Mouse (Mus musculus) limb, embryonic 13.5 days (tissue): Measurements from ENCODE around the gene Rasgrf1. TPM values are rescaled to one million over a fixed set of nuclear protein-coding genes. Genes with fewer than 3 reads are reported as not detected.

Experiments used
- ATAC-seq: fragments of 200-750 bp; cut with Nextera tagmentation; 2 replicates; pipeline ENCODE4 v1.8.0; 2017; ENCODE audit warnings: low read depth, moderate number of reproducible peaks, moderate TSS enrichment; ENCODE audit not compliant: low FRiP score
- H3K27ac ChIP-seq: fragments of 300-500 bp; sonication (generic); 2 replicates; pipeline ENCODE4 v1.5.1; 2015; ENCODE audit warnings: inconsistent platforms, mild to moderate bottlenecking, moderate library complexity
- H3K27me3 ChIP-seq: fragments of 300-500 bp; sonication (generic); 2 replicates; pipeline ENCODE4 v1.6.1; 2015; ENCODE audit warnings: mild to moderate bottlenecking, inconsistent platforms
- H3K36me3 ChIP-seq: fragments of 300-500 bp; sonication (generic); 2 replicates; pipeline ENCODE4 v1.6.1; 2015; ENCODE audit warnings: inconsistent platforms, mild to moderate bottlenecking, moderate library complexity
- H3K4me1 ChIP-seq: fragments of 300-500 bp; sonication (generic); 2 replicates; pipeline ENCODE4 v1.6.1; 2015; ENCODE audit warnings: inconsistent platforms
- H3K4me2 ChIP-seq: fragments of 300-500 bp; sonication (generic); replicated peaks from 2 replicates; pipeline ENCODE4 v1.6.1; 2015; ENCODE audit warnings: inconsistent platforms, mild to moderate bottlenecking, moderate library complexity
- H3K4me3 ChIP-seq: fragments of 300-500 bp; sonication (generic); 2 replicates; pipeline ENCODE4 v1.5.1; 2015; ENCODE audit warnings: moderate library complexity, mild to moderate bottlenecking, inconsistent platforms
- H3K9ac ChIP-seq: fragments of 300-500 bp; sonication (generic); 2 replicates; pipeline ENCODE4 v1.6.1; 2015; ENCODE audit warnings: mild to moderate bottlenecking, inconsistent platforms
- H3K9me3 ChIP-seq: fragments of 300-500 bp; sonication (generic); 2 replicates; pipeline ENCODE4 v1.6.1; 2016; ENCODE audit warnings: inconsistent platforms
- WGBS: fragments of 180-500 bp; shearing (Covaris S2); methylation state at CpG from one replicate; pipeline ENCODE4 v1.1.7; 2015; 5-methylcytosine and 5-hydroxymethylcytosine counted together
- polyA plus RNA-seq: library from polyadenylated mRNA; unstranded; fragments of >200 nt; fragmentation: Nextera tagmentation; extraction: Ambion mirVana; gene quantifications from 2 replicates; pipeline ENCODE4 v1.2.1, GENCODE M21; 2015

Gene Rasgrf1
- polyA plus RNA-seq, 1 experiment from 2014 or later = 0.34 TPM

- Histone ChIP-seq H3K4me1 (no peaks in the 10 kb centered on the region), H3K9ac (no peak overlapping the region), H3K9me3 (no peaks in the 10 kb centered on the region), H3K27me3 (no peaks in the 10 kb centered on the region), H3K27ac (no peak overlapping the region), H3K36me3 (no peaks in the 10 kb centered on the region), H3K4me3 (no peak overlapping the region), H3K4me2 (no peak overlapping the region)
- WGBS = 89% methylated on average over 9 of the region's 9 CpGs
- ATAC-seq = no peak
These were observed 37.1 kb downstream of the Rasgrf1 start for GRCm38 (mm10) chr9:89946830-89947229.

DNA sequence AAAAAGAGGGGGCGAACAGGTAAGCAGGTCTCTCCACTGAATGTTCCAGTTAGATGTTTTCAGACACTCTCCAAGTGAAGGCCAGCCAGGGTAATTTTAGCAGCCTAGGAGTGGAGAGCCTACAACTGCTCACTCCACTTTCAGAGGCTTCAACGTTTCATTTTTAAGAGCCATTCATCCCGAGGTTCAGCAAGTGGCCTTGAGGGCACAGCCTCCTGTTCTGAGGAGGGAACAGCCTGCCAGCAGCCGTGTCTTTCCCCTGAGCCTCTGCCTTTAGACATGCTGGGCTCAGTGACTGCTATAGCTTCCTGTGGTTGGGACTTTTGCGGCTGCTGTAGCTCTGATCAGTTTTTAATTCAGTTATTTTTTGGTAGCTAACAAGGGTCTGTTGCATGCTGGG is 38.9 kb downstream of the Rasgrf1 start:
- H3K9me3 ChIP-seq = no peaks in the 10 kb centered on the region
- WGBS = 52% methylated on average over 5 of the region's 5 CpGs
- no peak overlapping the region for H3K4me3 ChIP-seq
- no peak overlapping the region for H3K27ac ChIP-seq
- no peak for ATAC-seq
- H3K4me2 ChIP-seq = no peak overlapping the region
- H3K4me1 ChIP-seq = no peaks in the 10 kb centered on the region
- H3K9ac ChIP-seq = no peak overlapping the region
- no peaks in the 10 kb centered on the region for H3K36me3 ChIP-seq
- H3K27me3 ChIP-seq = no peaks in the 10 kb centered on the region

- no peak overlapping the region for H3K4me2 ChIP-seq
- no peak for ATAC-seq
These were observed 44.0 kb downstream of the Rasgrf1 start for GRCm38 (mm10) chr9:89953596-89954215.

DNA sequence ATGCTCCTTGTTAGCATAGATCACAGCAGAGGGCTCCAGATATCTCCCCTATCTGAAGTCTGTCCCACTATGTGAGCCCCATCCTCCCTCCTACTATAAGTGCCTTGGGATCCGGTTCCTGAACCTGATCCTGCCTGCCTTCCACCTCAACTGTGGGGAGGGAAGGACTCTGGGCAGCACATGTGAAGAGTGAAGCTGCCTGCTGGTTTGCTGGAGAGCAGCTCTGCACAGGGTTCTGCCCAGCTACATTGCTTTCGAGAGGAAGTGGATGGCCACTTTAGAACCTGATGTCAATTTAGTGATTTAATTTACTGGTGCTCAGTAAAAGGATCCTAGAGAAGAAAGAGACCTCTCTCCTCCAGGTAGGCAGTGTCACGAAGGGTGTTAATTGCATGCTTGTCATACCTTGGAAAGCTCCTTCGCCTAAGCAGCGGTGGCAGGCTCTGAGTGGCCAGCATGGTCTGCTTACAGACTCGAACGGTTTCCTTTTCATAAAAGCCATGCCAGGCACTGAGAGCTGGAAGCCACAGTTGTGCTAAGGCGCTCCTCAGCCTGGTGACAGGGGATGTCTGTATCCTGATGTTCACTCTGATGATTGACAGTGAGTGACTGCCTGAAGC is 45.3 kb downstream of the Rasgrf1 start:
- H3K9me3 ChIP-seq = no peaks in the 10 kb centered on the region
- no peak overlapping the region for H3K27ac ChIP-seq
- ATAC-seq = 0 out of 2 replicates have a peak, but pooled peaks have one; percentile 24
- no peak overlapping the region for H3K9ac ChIP-seq
- H3K36me3 ChIP-seq = no peaks in the 10 kb centered on the region
- no peak overlapping the region for H3K4me3 ChIP-seq
- H3K4me1 ChIP-seq = no peaks in the 10 kb centered on the region
- WGBS = 44% methylated on average over 8 of the region's 8 CpGs
- H3K4me2 ChIP-seq = no peak overlapping the region
- H3K27me3 ChIP-seq = no peaks in the 10 kb centered on the region

More at GRCm38 (mm10) chr9:89953596-89954215, 44.0 kb downstream of the Rasgrf1 start:
- Histone ChIP-seq H3K9ac (no peak overlapping the region), H3K4me3 (no peak overlapping the region), H3K9me3 (no peaks in the 10 kb centered on the region), H3K27ac (no peak overlapping the region), H3K36me3 (no peaks in the 10 kb centered on the region), H3K27me3 (no peaks in the 10 kb centered on the region), H3K4me1 (no peaks in the 10 kb centered on the region)
- WGBS = 89% methylated on average over 22 of the region's 22 CpGs

DNA sequence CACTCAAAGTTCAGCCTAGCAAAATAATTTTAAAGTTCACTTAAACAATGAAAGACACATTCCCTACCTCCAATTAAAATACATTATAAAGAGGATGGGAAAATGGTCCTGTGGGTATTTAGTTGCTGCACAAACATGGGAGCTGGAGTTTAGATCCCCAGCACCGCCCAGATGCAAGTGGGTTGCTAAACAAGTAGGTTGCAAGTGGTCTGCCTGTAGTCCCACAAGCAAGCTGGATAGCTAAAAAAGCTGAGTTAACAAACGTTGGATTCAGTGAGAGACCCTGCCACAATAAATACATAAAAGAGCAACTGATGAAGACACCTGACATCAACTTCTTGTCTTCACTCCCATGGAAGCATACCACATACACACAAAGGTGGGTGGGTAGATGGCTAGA is 49.3 kb downstream of the Rasgrf1 start:
- H3K9me3 ChIP-seq = no peaks in the 10 kb centered on the region
- no peaks in the 10 kb centered on the region for H3K27me3 ChIP-seq
- ATAC-seq = no peak
- WGBS = 72% methylated on average over 2 of the region's 2 CpGs
- H3K4me2 ChIP-seq = no peak overlapping the region
- H3K4me3 ChIP-seq = no peak overlapping the region
- no peak overlapping the region for H3K27ac ChIP-seq
- no peaks in the 10 kb centered on the region for H3K4me1 ChIP-seq
- no peaks in the 10 kb centered on the region for H3K36me3 ChIP-seq
- no peak overlapping the region for H3K9ac ChIP-seq

DNA sequence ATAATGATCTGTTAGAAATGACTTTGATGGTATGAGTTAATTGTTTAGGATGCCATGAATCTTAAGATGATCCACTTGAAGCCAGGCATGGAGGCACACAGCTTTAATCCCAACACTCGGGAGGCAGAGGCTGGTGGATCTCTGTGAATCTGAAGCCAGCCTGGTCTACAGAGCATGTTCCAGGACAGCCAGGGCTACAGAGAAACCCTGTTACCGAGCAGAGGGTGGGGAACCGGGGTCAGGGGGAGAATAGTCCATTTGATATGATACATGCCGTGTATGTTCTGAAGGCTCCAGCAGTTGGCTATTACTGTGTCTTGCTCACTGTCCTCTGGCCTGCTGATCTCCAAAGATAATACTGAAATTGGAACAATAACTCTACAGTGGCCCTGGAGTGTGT is 54.4 kb downstream of the Rasgrf1 start:
- H3K9me3 ChIP-seq = no peaks in the 10 kb centered on the region
- no peaks in the 10 kb centered on the region for H3K36me3 ChIP-seq
- no peak overlapping the region for H3K4me3 ChIP-seq
- H3K27me3 ChIP-seq = no peaks in the 10 kb centered on the region
- H3K27ac ChIP-seq = no peak overlapping the region
- no peak for ATAC-seq
- WGBS = 79% methylated on average over 4 of the region's 4 CpGs
- no peak overlapping the region for H3K4me2 ChIP-seq
- no peaks in the 10 kb centered on the region for H3K4me1 ChIP-seq
- no peak overlapping the region for H3K9ac ChIP-seq

DNA sequence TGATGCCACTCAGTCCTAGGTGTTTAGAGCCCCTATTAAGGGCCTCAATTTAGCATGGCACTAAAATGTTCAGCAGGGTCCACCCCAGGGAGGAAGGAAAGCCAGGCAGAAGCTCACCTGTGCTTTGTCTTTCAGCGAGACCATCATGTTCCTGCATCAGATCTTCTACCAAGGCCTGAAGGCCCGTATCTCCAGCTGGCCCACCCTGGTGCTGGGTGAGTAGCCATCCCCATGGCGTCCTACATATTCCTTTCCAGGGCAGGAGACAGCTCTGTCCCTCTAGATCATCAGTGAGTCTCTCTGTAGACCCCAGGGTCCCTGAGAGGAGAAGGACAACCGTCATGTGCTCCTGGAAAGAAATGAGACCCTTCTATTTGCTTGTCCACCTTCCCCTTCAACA is 58.0 kb downstream of the Rasgrf1 start:
- Histone ChIP-seq H3K27ac (no peak overlapping the region), H3K4me1 (no peaks in the 10 kb centered on the region), H3K27me3 (peaks cover 4% of the 10 kb centered on the region; the same call in 1 of the 2 replicates), H3K36me3 (no peaks in the 10 kb centered on the region), H3K9ac (no peak overlapping the region), H3K4me3 (no peak overlapping the region), H3K9me3 (no peaks in the 10 kb centered on the region), H3K4me2 (no peak overlapping the region)
- ATAC-seq = no peak
- WGBS = 83% methylated on average over 4 of the region's 4 CpGs

GRCm38 (mm10) chr9:89968836-89969450 is 59.2 kb downstream of the Rasgrf1 start:
- Histone ChIP-seq H3K4me3 (no peak overlapping the region), H3K27me3 (peaks cover 8% of the 10 kb centered on the region; the same call in 1 of the 2 replicates), H3K4me2 (no peak overlapping the region), H3K9ac (no peak overlapping the region), H3K27ac (no peak overlapping the region), H3K9me3 (no peaks in the 10 kb centered on the region), H3K36me3 (no peaks in the 10 kb centered on the region), H3K4me1 (no peaks in the 10 kb centered on the region)
- 76% methylated on average over 6 of the region's 6 CpGs for WGBS
- ATAC-seq = no peak

- Histone ChIP-seq H3K36me3 (no peaks in the 10 kb centered on the region), H3K27ac (no peak overlapping the region), H3K4me2 (no peak overlapping the region), H3K9me3 (no peaks in the 10 kb centered on the region), H3K9ac (no peak overlapping the region), H3K27me3 (peaks cover 8% of the 10 kb centered on the region; the same call in 1 of the 2 replicates), H3K4me3 (no peak overlapping the region), H3K4me1 (no peaks in the 10 kb centered on the region)
- 91% methylated on average over 10 of the region's 10 CpGs for WGBS
- no peak for ATAC-seq
These were observed 60.6 kb downstream of the Rasgrf1 start for GRCm38 (mm10) chr9:89970271-89970670.

GRCm38 (mm10) chr9:89970886-89971486 is 61.3 kb downstream of the Rasgrf1 start:
- Histone ChIP-seq H3K36me3 (no peaks in the 10 kb centered on the region), H3K9ac (no peak overlapping the region), H3K27ac (no peak overlapping the region), H3K4me3 (no peak overlapping the region), H3K4me2 (no peak overlapping the region), H3K9me3 (no peaks in the 10 kb centered on the region), H3K4me1 (no peaks in the 10 kb centered on the region), H3K27me3 (peaks cover 8% of the 10 kb centered on the region; the same call in 1 of the 2 replicates)
- no peak for ATAC-seq
- 75% methylated on average over 11 of the region's 11 CpGs for WGBS

- ATAC-seq = no peak
These were observed 62.6 kb downstream of the Rasgrf1 start for GRCm38 (mm10) chr9:89972321-89972720.

DNA sequence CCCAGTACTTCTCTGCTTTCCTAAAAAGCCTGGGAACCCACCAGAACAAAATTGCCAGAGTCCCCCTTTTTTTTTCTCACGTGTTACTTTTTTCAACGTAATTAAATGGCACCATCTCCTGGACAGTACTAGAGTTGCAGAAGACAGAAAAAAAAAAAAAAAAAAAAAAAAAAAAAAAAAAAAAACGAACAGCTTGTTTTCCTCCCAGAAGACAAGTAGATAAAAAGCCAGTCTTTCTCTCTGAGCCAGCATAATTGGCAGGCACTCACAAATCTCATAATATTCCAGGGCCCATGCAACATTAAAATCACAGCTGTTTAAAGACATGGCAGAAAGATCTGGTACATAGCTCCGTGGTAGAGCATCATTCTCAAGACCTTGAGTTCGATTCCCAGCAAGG is 64.1 kb downstream of the Rasgrf1 start:
- no peak for ATAC-seq
- Histone ChIP-seq H3K36me3 (no peaks in the 10 kb centered on the region), H3K4me3 (no peak overlapping the region), H3K9ac (no peak overlapping the region), H3K9me3 (no peaks in the 10 kb centered on the region), H3K4me2 (no peak overlapping the region), H3K27ac (no peak overlapping the region), H3K27me3 (peaks cover 8% of the 10 kb centered on the region; the same call in 1 of the 2 replicates), H3K4me1 (no peaks in the 10 kb centered on the region)
- WGBS = 34% methylated on average over 5 of the region's 5 CpGs

More at GRCm38 (mm10) chr9:89972321-89972720, 62.6 kb downstream of the Rasgrf1 start:
- H3K36me3 ChIP-seq = no peaks in the 10 kb centered on the region
- H3K4me3 ChIP-seq = no peak overlapping the region
- H3K4me2 ChIP-seq = no peak overlapping the region
- no peak overlapping the region for H3K9ac ChIP-seq
- H3K27ac ChIP-seq = no peak overlapping the region
- no peaks in the 10 kb centered on the region for H3K4me1 ChIP-seq
- peaks cover 8% of the 10 kb centered on the region; the same call in 1 of the 2 replicates for H3K27me3 ChIP-seq
- H3K9me3 ChIP-seq = no peaks in the 10 kb centered on the region
- WGBS = 57% methylated on average over 3 of the region's 3 CpGs
